Mouse (Mus musculus): ENCODE results near the gene Bmp6.

GRCm38 (mm10) chr13:38525261-38525660 is 180.4 kb downstream of the Bmp6 start:
- TF ChIP-seq CTCF (conservative IDR thresholded peaks at IDR 0.05; ENCODE audit: insufficient read depth, insufficient read length, low read depth, low read length) (no peak), POLR2A (IDR thresholded peaks at IDR 0.05; ENCODE audit: low read depth, low read length) (no peak)
